Mouse (Mus musculus): Measurements from ENCODE around the gene Lrch2. TPM values are rescaled to one million over a fixed set of nuclear protein-coding genes. Genes with fewer than 3 reads are reported as not detected.
"Not testable (repeated sequence)": the region's sequence is repeated elsewhere in the genome, so short reads cannot be mapped to it uniquely, and the experiment has no call there.

Lrch2 gene
- total RNA-seq (2021), result 26.9 and 28.7 TPM in 2 replicates
- long read RNA-seq, partial matches to known transcripts, result 1 of 2 reads
- long read RNA-seq, other reads (novel, unspliced or antisense), result 1 of 2 reads

DNA sequence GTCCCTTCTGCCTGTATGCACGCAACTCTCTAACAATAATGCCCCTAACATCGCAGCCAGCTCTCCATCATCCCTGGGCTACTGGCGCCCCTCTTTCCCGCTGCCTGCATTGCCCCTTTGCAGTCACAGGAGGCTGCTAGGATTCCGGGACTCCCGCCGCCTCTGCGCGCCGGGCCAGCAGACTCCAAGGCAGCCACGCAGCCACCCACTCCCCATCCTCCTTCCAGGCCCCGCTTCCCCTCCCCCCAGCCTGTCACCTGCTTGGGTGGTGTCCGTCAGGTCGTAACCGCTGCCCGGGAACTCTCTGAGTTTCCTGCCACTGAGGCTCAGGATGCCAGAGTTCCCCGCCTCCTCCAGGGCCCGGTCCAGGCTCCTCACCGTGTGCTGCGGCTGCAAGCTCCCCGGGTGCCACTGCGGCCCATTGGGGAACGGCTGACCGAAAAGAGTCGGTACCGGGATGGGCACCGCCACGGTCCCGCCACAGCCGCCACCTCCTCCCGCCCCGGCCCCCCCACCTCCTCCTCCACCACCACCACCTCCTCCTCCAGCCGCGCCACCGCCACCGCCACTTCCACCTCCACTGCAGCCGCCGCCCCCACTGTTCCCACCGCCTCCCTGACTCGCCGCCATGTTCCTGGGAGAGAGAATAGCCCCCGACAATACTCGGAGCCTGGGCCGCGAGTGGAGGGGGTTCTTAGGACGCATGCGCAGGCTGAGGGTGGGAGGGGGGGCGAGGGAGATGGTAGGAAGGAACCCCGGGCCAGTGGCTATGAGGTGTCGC, at the start of gene Lrch2:
Gene Lrch2, minus strand, starts transcription at position 661 of the 781 bp plus-strand sequence.
- peak; percentile 47 for DNase-seq

GRCm38 (mm10) chrX:147540934-147541870, 12.7 kb downstream of the Lrch2 start:
- no peak for DNase-seq

DNA sequence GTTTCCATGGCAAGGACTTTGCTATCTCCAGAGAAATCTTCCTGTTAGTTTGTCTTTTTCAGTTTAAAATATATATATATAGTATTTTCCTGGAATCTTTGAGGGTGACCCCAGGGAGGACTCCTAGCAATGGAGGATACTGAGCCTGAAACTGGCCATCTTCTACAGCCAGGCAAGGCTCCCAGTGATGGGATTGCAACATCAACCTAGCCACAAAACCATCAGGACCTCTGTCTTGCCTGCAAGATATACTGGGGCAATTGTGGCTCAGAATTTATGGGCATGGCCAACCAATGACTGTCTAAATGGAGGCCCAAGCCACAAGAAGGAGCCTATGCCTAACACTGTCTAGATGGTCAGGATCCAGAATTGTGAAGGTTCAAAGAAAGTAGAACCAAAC, 15.5 kb downstream of the Lrch2 start:
- no peak for DNase-seq

GRCm38 (mm10) chrX:147537117-147537516, 16.8 kb downstream of the Lrch2 start:
- DNase-seq, result not testable (repeated sequence)

GRCm38 (mm10) chrX:147535616-147536015, 18.3 kb downstream of the Lrch2 start:
- no peak for DNase-seq

DNA sequence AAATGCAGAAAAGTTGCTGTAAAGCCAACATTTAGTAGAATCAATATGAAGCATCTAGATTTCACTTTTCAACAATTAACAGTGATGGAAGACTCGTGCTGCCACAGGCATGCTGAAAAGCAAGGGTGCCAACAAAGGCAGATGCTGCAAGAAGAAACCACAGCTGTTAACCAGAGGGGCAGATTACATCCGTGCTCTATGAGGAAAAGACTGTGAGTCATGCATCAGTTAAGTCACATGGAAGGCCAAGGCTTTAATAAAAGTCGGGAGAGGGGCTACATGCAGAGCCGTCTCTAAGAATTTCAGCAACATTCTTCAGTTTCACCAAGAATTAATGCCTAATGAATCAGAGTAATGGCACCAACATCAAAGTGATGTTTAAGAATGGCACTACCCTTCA, 22.2 kb downstream of the Lrch2 start:
- DNase-seq, result no peak

- no peak for DNase-seq
These were observed 26.2 kb downstream of the Lrch2 start for GRCm38 (mm10) chrX:147527646-147528172.

DNA sequence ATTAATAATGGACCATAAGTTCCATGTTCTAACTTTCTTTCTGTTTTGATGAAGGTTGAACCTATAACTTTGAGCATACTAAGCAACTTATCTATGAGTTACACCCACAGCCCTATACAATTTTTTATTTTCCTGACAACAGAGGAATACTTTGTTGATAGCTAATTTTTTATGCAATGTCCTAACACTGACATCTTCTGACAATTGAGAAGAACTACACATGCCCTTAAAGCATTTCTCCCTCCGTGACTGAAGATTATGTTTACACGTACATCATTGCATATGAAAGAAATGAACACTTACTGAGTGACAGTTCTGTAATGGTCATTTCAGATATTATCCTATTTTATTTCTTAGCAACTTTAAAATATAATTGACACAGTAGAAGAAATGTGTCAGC, 64.3 kb downstream of the Lrch2 start:
- DNase-seq, result no peak

DNA sequence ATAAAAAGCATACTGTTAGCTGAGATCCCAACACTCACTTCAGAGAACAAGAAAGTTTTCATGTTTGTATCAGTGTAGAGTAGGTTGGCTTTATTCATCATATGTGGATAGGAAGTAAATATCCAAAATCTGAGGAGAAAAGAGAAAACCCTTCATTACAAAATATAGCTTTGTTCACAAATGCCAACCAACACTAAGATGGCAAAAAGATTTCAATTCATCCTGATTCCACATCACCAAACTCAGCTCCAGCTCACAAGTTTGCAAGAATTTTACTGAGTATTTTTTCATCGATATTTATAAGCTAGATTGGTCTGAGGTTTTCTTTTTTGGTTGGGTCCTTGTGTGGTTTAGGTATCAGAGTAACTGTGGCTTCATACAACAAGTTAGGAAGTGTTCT, 100.3 kb downstream of the Lrch2 start, which contains the start of gene Vmn1r239-ps:
Gene Vmn1r239-ps, minus strand, starts transcription at position 101 of the 400 bp plus-strand sequence.
- not testable (repeated sequence) for DNase-seq

- no peak for DNase-seq
These were observed 110.5 kb downstream of the Lrch2 start for GRCm38 (mm10) chrX:147443386-147443785.

DNA sequence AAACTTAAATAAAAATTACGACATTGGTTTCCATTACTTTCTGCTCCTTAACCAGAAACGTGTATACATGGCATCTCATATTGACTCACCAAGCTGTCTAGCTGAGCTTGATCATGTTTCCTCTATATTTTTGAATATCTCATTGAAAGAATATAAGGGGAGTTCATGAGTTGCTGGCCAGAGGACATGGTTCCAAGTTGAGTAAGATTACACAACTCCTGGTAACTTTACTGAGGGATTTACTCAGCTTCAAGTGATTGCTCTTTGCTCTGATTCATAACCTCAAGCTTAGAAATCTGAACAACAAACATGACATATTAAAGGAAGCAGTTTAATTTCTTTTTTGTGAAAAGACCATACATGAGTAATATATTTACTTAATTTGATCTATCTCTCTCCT, 118.5 kb downstream of the Lrch2 start:
- no peak for DNase-seq

GRCm38 (mm10) chrX:147429753-147430152, 124.1 kb downstream of the Lrch2 start:
- DNase-seq, result no peak

- DNase-seq, result no peak
These were observed 124.8 kb downstream of the Lrch2 start, which contains the start of gene Il13ra2 for GRCm38 (mm10) chrX:147429129-147429528. TSS of gene Il13ra2 (minus strand) at chrX:147429192.

Other genes with a start within 250 kb of the Lrch2 start
- gene Il13ra2, start 124.9 kb downstream of the Lrch2 start, total RNA-seq (2021), result not detected in 2 replicates
- not detected in 2 replicates for gene Vmn1r239-ps, start 100.4 kb downstream of the Lrch2 start, total RNA-seq (2021)
- not detected in 2 replicates for gene Gm15128, start 211.9 kb upstream of the Lrch2 start, total RNA-seq (2021)

All from adrenal gland, postnatal 25 days (tissue).